Mouse (Mus musculus) G1E (cell line): Measurements from ENCODE around the gene Zw10.

Experiments used
- CTCF ChIP-seq: IDR thresholded peaks from 2 replicates; pipeline ENCODE4 v1.5.1; 2012; ENCODE audit warnings: low read depth, low read length, inconsistent platforms, mixed read lengths
- TAL1 ChIP-seq: conservative IDR thresholded peaks from 2 replicates; pipeline ENCODE4 v1.6.1; 2012; ENCODE audit warnings: low read depth, low read length, inconsistent platforms, mixed read lengths

DNA sequence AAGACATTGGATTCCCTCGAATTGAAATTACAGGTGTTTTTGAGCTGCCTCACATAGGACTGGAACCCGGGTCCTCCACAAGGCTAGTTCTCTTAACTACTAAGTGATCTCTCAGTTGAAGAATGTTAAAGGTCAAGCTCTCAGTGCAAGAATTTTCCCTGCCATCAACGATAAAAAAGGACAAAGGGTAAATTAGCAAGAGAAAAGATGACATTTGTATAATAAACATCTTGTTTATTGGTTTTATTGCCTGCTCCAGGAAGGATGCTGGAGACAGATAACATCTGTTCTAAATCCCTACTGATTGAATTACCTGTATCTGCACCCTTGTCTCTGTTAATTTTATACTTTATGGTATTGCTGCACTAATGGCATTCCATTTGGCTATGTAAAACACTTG is 1.4 kb upstream of the Zw10 start:
- TF ChIP-seq CTCF (no peak), TAL1 (no peak)
